10 mouse cellular contexts compared by ENCODE assay signal in genomic region chr13:94058642-94059222, GRCm38 (mm10). TPM values are rescaled to one million over a fixed set of nuclear protein-coding genes. Genes with fewer than 3 reads are reported as not detected.
A peak's percentile ranks its signal among the peaks of the same experiment; 100 is the strongest.
DNase-seq lines count a peak whose midpoint lies in the region; ATAC-seq and TF ChIP-seq lines count a peak whose summit lies in the region.
"Had no signal": no experiment of that assay in that cellular context is flagged by ENCODE, and none has a peak within 500 bp of the region (broad histone marks: within the 10 kb centered on the region; RNA-seq: fewer than 3 reads in every experiment).

No protein-coding gene starts in this region.

- TF ChIP-seq POLR2A in kidney, adult 2 months (IDR thresholded peaks at IDR 0.05; ENCODE audit: low read depth, low read length): no peak

- no peaks in the 10 kb centered on the region for H3K36me3 ChIP-seq in kidney, adult 2 months (ENCODE audit: control insufficient read depth, insufficient read depth, low read length)
- H3K36me3 ChIP-seq in embryonic facial prominence, embryonic 10.5 days (replicated peaks): peaks cover 5% of the 10 kb centered on the region; the same call in 1 of the 2 replicates
- no peaks in the 10 kb centered on the region for H3K36me3 ChIP-seq in hindbrain, postnatal 0 days (ENCODE audit: insufficient read depth, low read length)
- no peaks in the 10 kb centered on the region for H3K36me3 ChIP-seq in midbrain, embryonic 16.5 days (ENCODE audit: control insufficient read depth, insufficient read depth, low read length)
- H3K36me3 ChIP-seq: G1E had no signal

- WGBS in kidney, adult 2 months: 48% methylated on average over 6 of the region's 6 CpGs
- WGBS in embryonic facial prominence, embryonic 10.5 days: 41% methylated on average over 6 of the region's 6 CpGs
- WGBS in hindbrain, postnatal 0 days: 38% methylated on average over 6 of the region's 6 CpGs
- WGBS in midbrain, embryonic 16.5 days: 37% methylated on average over 6 of the region's 6 CpGs

- peaks cover 13% of the 10 kb centered on the region for H3K4me1 ChIP-seq in kidney, adult 2 months (ENCODE audit: control insufficient read depth, insufficient read depth, low read length)
- H3K4me1 ChIP-seq in embryonic facial prominence, embryonic 10.5 days: peaks cover 74% of the 10 kb centered on the region
- H3K4me1 ChIP-seq in hindbrain, postnatal 0 days (ENCODE audit: insufficient read depth, low read length): 0 out of 2 replicates have a peak, but pooled peaks cover 5% of the 10 kb centered on the region
- peaks cover 13% of the 10 kb centered on the region for H3K4me1 ChIP-seq in midbrain, embryonic 16.5 days (ENCODE audit: control insufficient read depth, insufficient read depth, low read length)

- no peak overlapping the region for H3K9ac ChIP-seq in hindbrain, postnatal 0 days (replicated peaks; ENCODE audit: low read length)
- H3K9ac ChIP-seq in midbrain, embryonic 16.5 days (ENCODE audit: low read depth, low read length): no peak overlapping the region

- TF ChIP-seq CTCF in kidney, adult 2 months (conservative IDR thresholded peaks at IDR 0.05; ENCODE audit: insufficient read depth, insufficient read length, low read depth, low read length): no peak
- no peak for TF ChIP-seq CTCF in hindbrain, postnatal 0 days (IDR thresholded peaks at IDR 0.05; ENCODE audit: low read depth)

- H3K9me3 ChIP-seq in embryonic facial prominence, embryonic 10.5 days: no peaks in the 10 kb centered on the region
- H3K9me3 ChIP-seq in hindbrain, postnatal 0 days (ENCODE audit: low read length): no peaks in the 10 kb centered on the region
- H3K9me3 ChIP-seq in midbrain, embryonic 16.5 days (replicated peaks; ENCODE audit: control insufficient read depth, low read length, poor library complexity, severe bottlenecking): no peaks in the 10 kb centered on the region
- H3K9me3 ChIP-seq: G1E had no signal

- H3K4me3 ChIP-seq in kidney, adult 2 months (ENCODE audit: insufficient read depth, low read depth, low read length): peak overlapping the region; percentile 60; the same call in 1 of the 2 replicates
- H3K4me3 ChIP-seq in embryonic facial prominence, embryonic 10.5 days: peak overlapping the region; percentile 91
- peak overlapping the region; percentile 74 for H3K4me3 ChIP-seq in hindbrain, postnatal 0 days (ENCODE audit: low read length)
- peak overlapping the region; percentile 82 for H3K4me3 ChIP-seq in midbrain, embryonic 16.5 days (ENCODE audit: low read depth, low read length)

- peaks cover 2% of the 10 kb centered on the region; the same call in 1 of the 2 replicates for H3K27me3 ChIP-seq in kidney, adult 2 months (replicated peaks; ENCODE audit: control insufficient read depth, insufficient read depth, low read length)
- H3K27me3 ChIP-seq in embryonic facial prominence, embryonic 10.5 days (replicated peaks; ENCODE audit: low read depth, poor library complexity, severe bottlenecking): peaks cover 29% of the 10 kb centered on the region
- peaks cover 4% of the 10 kb centered on the region; the same call in 1 of the 2 replicates for H3K27me3 ChIP-seq in hindbrain, postnatal 0 days (ENCODE audit: insufficient read depth, low read length)
- H3K27me3 ChIP-seq in midbrain, embryonic 16.5 days (ENCODE audit: control insufficient read depth, insufficient read depth, low read depth, low read length): peaks cover 5% of the 10 kb centered on the region

- peak overlapping the region; percentile 99 for H3K4me2 ChIP-seq in hindbrain, postnatal 0 days (ENCODE audit: low read depth, low read length)
- peak overlapping the region; percentile 100 for H3K4me2 ChIP-seq in midbrain, embryonic 16.5 days (ENCODE audit: low read length)

- intact Hi-C loops in left cerebral cortex, postnatal 36 days (cut with DNase I): no loop called here

- H3K27ac ChIP-seq in kidney, adult 2 months (ENCODE audit: insufficient read depth, low read depth, low read length): no peak overlapping the region
- H3K27ac ChIP-seq in embryonic facial prominence, embryonic 10.5 days (replicated peaks): peak overlapping the region; percentile 97; the same call in 1 of the 2 replicates
- no peak overlapping the region for H3K27ac ChIP-seq in hindbrain, postnatal 0 days
- no peak overlapping the region for H3K27ac ChIP-seq in midbrain, embryonic 16.5 days (ENCODE audit: low read length)

- ATAC-seq in hindbrain, postnatal 0 days: no peak
- no peak for ATAC-seq in midbrain, embryonic 16.5 days

- no peak for DNase-seq in kidney, adult 2 months
- no peak for DNase-seq in kidney, adult 8-10 months
- no peak for DNase-seq in embryonic facial prominence, embryonic 10.5 days (ENCODE audit: low spot score)
- DNase-seq in hindbrain, postnatal 0 days (ENCODE audit: low spot score): no peak
- no peak for DNase-seq in adrenal gland, adult 2 months
- DNase-seq in left cerebral cortex, adult 8-10 months (ENCODE audit: low spot score in 2 of 2): no peak
- DNase-seq in left cerebral cortex, postnatal 36 days (ENCODE audit: low spot score in 2 of 2): no peak
- DNase-seq: right cerebral cortex, postnatal 25 days had no signal

RNA-seq across cellular contexts. Expression of gene Lhfpl2, which starts 1.1 kb away (rescaled TPM):
- polyA plus RNA-seq in kidney, adult 2 months (2012; rRNA removed): 11.3 and 17.9 TPM in 2 replicates
- 31.1 and 34.2 TPM in 2 replicates for polyA plus RNA-seq in embryonic facial prominence, embryonic 10.5 days (2016; fragmentation: Nextera tagmentation; extraction: Ambion mirVana)
- 32.1 and 33.5 TPM in 2 replicates for total RNA-seq in hindbrain, postnatal 0 days (2014; rRNA removed)
- 14.7 and 15.3 TPM in 2 replicates for polyA plus RNA-seq in hindbrain, postnatal 0 days (2015; fragmentation: Nextera tagmentation; extraction: Ambion mirVana)
- 15.9 and 16.3 TPM in 2 replicates for polyA plus RNA-seq in midbrain, embryonic 16.5 days (2015; fragmentation: Nextera tagmentation; extraction: Ambion mirVana)
- total RNA-seq in adrenal gland, adult 2 months (2021): 10 to 100 TPM; 27.9 to 32.2 TPM
- polyA plus RNA-seq in adrenal gland, adult 2 months (2012; rRNA removed): 21.5 and 26.7 TPM in 2 replicates
- 10 to 100 TPM; 13.8 to 16.9 (median 14.8) TPM for total RNA-seq in left cerebral cortex, adult 8-10 months (2022)
- 10 to 100 TPM; 12.3 to 12.4 TPM for total RNA-seq in left cerebral cortex, postnatal 36 days (2021)
- polyA plus RNA-seq: G1E had no signal
